Mouse (Mus musculus) liver, embryonic 14.5 days (tissue): ENCODE measurements around the gene Hnrnpk. TPM values are rescaled to one million over a fixed set of nuclear protein-coding genes. Genes with fewer than 3 reads are reported as not detected.

ENCODE experiments used
- ATAC-seq: fragments of 200-750 bp; cut with Nextera tagmentation; 2 replicates; pipeline ENCODE4 v1.8.0; 2017; ENCODE audit warnings: moderate number of reproducible peaks, mild to moderate bottlenecking, moderate library complexity; ENCODE audit not compliant: insufficient read depth
- DNase-seq, 3 experiments: peaks; one replicate each; pipeline ENCODE4 v3.0.0-alpha.2; 2012 to 2013; ENCODE audit warnings: low read depth in 3 of 3, low spot score in 3 of 3
- H3K27ac ChIP-seq: fragments of 300-500 bp; sonication (generic); 2 replicates; pipeline ENCODE4 v1.5.1; 2014; ENCODE audit warnings: moderate library complexity, mild to moderate bottlenecking, control low read depth, inconsistent platforms
- H3K27me3 ChIP-seq: fragments of 300-500 bp; sonication (generic); 2 replicates; pipeline ENCODE4 v1.6.1; 2014; ENCODE audit warnings: mild to moderate bottlenecking, low read length, moderate library complexity; ENCODE audit not compliant: control insufficient read depth, insufficient read depth
- H3K36me3 ChIP-seq: fragments of 300-500 bp; sonication (generic); replicated peaks from 2 replicates; pipeline ENCODE4 v1.6.1; 2014; ENCODE audit warnings: low read depth; ENCODE audit not compliant: control insufficient read depth, insufficient read depth
- H3K4me1 ChIP-seq, 2 experiments: fragments of 200-500 bp in 1 of 2; fragments of 300-500 bp in 1 of 2; sonication (generic) in 1 of 2; replicated peaks; 2 replicates each; pipeline ENCODE4 v1.6.1; 2012 to 2014; ENCODE audit warnings: antibody characterized with exemption in 1 of 2, inconsistent platforms in 1 of 2, low read length in 1 of 2; ENCODE audit not compliant: control insufficient read depth in 2 of 2, insufficient read depth in 2 of 2
- H3K4me2 ChIP-seq: fragments of 300-500 bp; sonication (generic); 2 replicates; pipeline ENCODE4 v1.6.1; 2014; ENCODE audit warnings: low read depth, mild to moderate bottlenecking, control low read depth, moderate library complexity
- H3K4me3 ChIP-seq, 2 experiments: fragments of 200-500 bp in 1 of 2; fragments of 300-500 bp in 1 of 2; sonication (generic) in 1 of 2; 2 replicates each; pipeline ENCODE4 v1.5.1; 2012 to 2014; ENCODE audit warnings: low read depth in 2 of 2, low read length in 2 of 2, mild to moderate bottlenecking in 2 of 2, control low read depth in 1 of 2, inconsistent platforms in 1 of 2, moderate library complexity in 1 of 2; ENCODE audit not compliant: insufficient read depth in 1 of 2
- H3K9ac ChIP-seq: fragments of 300-500 bp; sonication (generic); replicated peaks from 2 replicates; pipeline ENCODE4 v1.6.1; 2014; ENCODE audit warnings: mild to moderate bottlenecking, control low read depth, moderate library complexity
- H3K9me3 ChIP-seq: fragments of 300-500 bp; sonication (generic); 2 replicates; pipeline ENCODE4 v1.6.1; 2016; ENCODE audit warnings: low read length, mixed read lengths; ENCODE audit not compliant: control insufficient read depth
- CTCF ChIP-seq: IDR thresholded peaks from 2 replicates; pipeline ENCODE4 v1.5.1; 2016; ENCODE audit warnings: antibody characterized with exemption, low read depth, control low read depth
- EP300 ChIP-seq: IDR thresholded peaks from 2 replicates; pipeline ENCODE4 v1.6.1; 2016; ENCODE audit warnings: antibody characterized with exemption, low read depth
- WGBS: fragments of 180-500 bp; shearing (Covaris S2); extraction: QIAGEN DNeasy Blood & Tissue Kit; methylation state at CpG from one replicate; pipeline ENCODE4 v1.1.7; 2014; ENCODE audit not compliant: insufficient replicate concordance; 5-methylcytosine and 5-hydroxymethylcytosine counted together
- polyA plus RNA-seq, 2 experiments: library from polyadenylated mRNA; depleted of rRNA in 1 of 2; stranded (reverse) in 1 of 2; unstranded in 1 of 2; fragments of >200 nt; fragmentation: Nextera tagmentation in 1 of 2; extraction: Ambion mirVana in 1 of 2; gene quantifications; 2 replicates each; pipeline versions ENCODE4 v1.2.1 to v1.2.3; 2012 to 2014

Gene Hnrnpk
- polyA plus RNA-seq, 2 experiments = 260 to 584 TPM

GRCm38 (mm10) chr13:58389324-58389951 lies 13.7 kb downstream of the Hnrnpk start:
- 77% methylated on average over 2 of the region's 2 CpGs for WGBS

GRCm38 (mm10) chr13:58388379-58388778 lies 14.8 kb downstream of the Hnrnpk start:
- no peak overlapping the region for H3K4me2 ChIP-seq
- DNase-seq = no peak
- H3K36me3 ChIP-seq = peaks cover 27% of the 10 kb centered on the region
- H3K9ac ChIP-seq = no peak overlapping the region
- peaks cover 5 to 12% of the 10 kb centered on the region in 2 experiments; a peak in 3 of 4 replicates for H3K4me1 ChIP-seq
- H3K27ac ChIP-seq = no peak overlapping the region
- no peak overlapping the region for H3K4me3 ChIP-seq
- ATAC-seq = no peak
- H3K27me3 ChIP-seq = no peaks in the 10 kb centered on the region
- no peak for TF ChIP-seq CTCF
- TF ChIP-seq EP300 = no peak
- H3K9me3 ChIP-seq = no peaks in the 10 kb centered on the region
- WGBS = 29% methylated on average over 3 of the region's 3 CpGs

More at GRCm38 (mm10) chr13:58389324-58389951, 13.7 kb downstream of the Hnrnpk start:
- Histone ChIP-seq H3K4me2 (no peak overlapping the region), H3K9ac (no peak overlapping the region), H3K4me3 (no peak overlapping the region), H3K36me3 (peaks cover 37% of the 10 kb centered on the region), H3K9me3 (no peaks in the 10 kb centered on the region), H3K27ac (no peak overlapping the region), H3K4me1 (peaks cover 5 to 9% of the 10 kb centered on the region in 2 experiments; a peak in 3 of 4 replicates), H3K27me3 (no peaks in the 10 kb centered on the region)
- ATAC-seq (no peak), DNase-seq (no peak)
- TF ChIP-seq EP300 = no peak
- TF ChIP-seq CTCF = no peak

DNA sequence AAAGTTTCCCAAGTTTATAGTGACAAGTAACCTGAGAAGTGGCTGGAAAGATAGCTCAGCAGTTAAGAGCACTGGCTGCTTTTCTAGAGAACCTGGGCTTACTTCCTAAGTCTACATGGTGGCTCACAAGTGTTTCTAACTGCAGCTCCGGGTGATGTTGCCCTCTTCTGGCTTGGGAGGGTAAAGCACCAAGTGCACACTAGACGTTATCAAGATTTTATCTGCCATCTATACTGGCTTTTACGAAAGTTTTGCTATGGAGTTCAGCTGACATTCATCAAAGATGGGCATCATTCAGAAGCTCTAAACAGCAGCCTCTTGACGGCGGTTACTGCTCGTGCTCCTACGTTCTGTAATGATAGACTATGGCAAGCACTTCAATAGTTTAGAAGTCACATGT lies 15.2 kb downstream of the Hnrnpk start:
- no peak for ATAC-seq
- TF ChIP-seq CTCF = peak; percentile 79
- no peak for TF ChIP-seq EP300
- no peak overlapping the region for H3K4me3 ChIP-seq
- DNase-seq = peak in 2 of 3 experiments; percentile 54 to 57
- H3K4me2 ChIP-seq = 0 out of 2 replicates have a peak overlapping the region, but pooled peaks have one; percentile 8
- WGBS = 14% methylated on average over 7 of the region's 7 CpGs
- no peak overlapping the region for H3K9ac ChIP-seq
- no peaks in the 10 kb centered on the region for H3K9me3 ChIP-seq
- H3K36me3 ChIP-seq = peaks cover 24% of the 10 kb centered on the region
- H3K27me3 ChIP-seq = no peaks in the 10 kb centered on the region
- H3K4me1 ChIP-seq = peaks cover 5 to 12% of the 10 kb centered on the region in 2 experiments; a peak in 3 of 4 replicates
- H3K27ac ChIP-seq = no peak overlapping the region

- DNase-seq (no peak), ATAC-seq (no peak; the same call in 1 of the 2 replicates)
- no peaks in the 10 kb centered on the region for H3K27me3 ChIP-seq
- H3K27ac ChIP-seq = peak overlapping the region; percentile 18; the same call in 1 of the 2 replicates
- WGBS = 56% methylated on average over 7 of the region's 7 CpGs
- H3K4me1 ChIP-seq = peaks cover 5 to 12% of the 10 kb centered on the region in 2 experiments; a peak in 3 of 4 replicates
- no peak for TF ChIP-seq EP300
- no peak for TF ChIP-seq CTCF
- peak overlapping the region; percentile 90 for H3K9ac ChIP-seq
- peaks cover 8% of the 10 kb centered on the region for H3K9me3 ChIP-seq
- peaks cover 25% of the 10 kb centered on the region for H3K36me3 ChIP-seq
- H3K4me2 ChIP-seq = peak overlapping the region; percentile 90
- peak overlapping the region; percentile 75 to 93 for H3K4me3 ChIP-seq
These were observed 17.6 kb downstream of the Hnrnpk start for GRCm38 (mm10) chr13:58385547-58385920.

- H3K4me1 ChIP-seq = peaks cover 5 to 12% of the 10 kb centered on the region in 2 experiments; a peak in 3 of 4 replicates
- WGBS = 2% methylated on average over 80 of the region's 80 CpGs
- peak; percentile 75 for ATAC-seq
- H3K27ac ChIP-seq = peak within 1 kb of the TSS; percentile 18; the same call in 1 of the 2 replicates
- TF ChIP-seq EP300 (no peak), CTCF (no peak)
- peak within 1 kb of the TSS; percentile 90 for H3K9ac ChIP-seq
- H3K36me3 ChIP-seq = peaks cover 26% of the 10 kb centered on the region
- peak within 1 kb of the TSS; percentile 75 to 93 for H3K4me3 ChIP-seq
- peak within 1 kb of the TSS; percentile 90 for H3K4me2 ChIP-seq
- no peaks in the 10 kb centered on the region for H3K27me3 ChIP-seq
- no peak for DNase-seq
- peaks cover 8% of the 10 kb centered on the region for H3K9me3 ChIP-seq
These were observed 18.2 kb downstream of the Hnrnpk start, which contains the start of gene 2210016F16Rik for GRCm38 (mm10) chr13:58384779-58385546. 2210016F16Rik (minus strand) TSS chr13:58385225.
